Mouse (Mus musculus) ES-E14 (cell line): ENCODE data around the gene Dnah14. TPM values are rescaled to one million over a fixed set of nuclear protein-coding genes. Genes with fewer than 3 reads are reported as not detected.

Experiments
- DNase-seq: peaks from one replicate; pipeline ENCODE4 v3.0.0-alpha.2; 2013; ENCODE audit warnings: low read depth, low spot score
- H3K27ac ChIP-seq: 2 replicates; pipeline ENCODE4 v1.5.1; 2012; ENCODE audit warnings: low read depth, mild to moderate bottlenecking, low read length, moderate library complexity, mixed read lengths; ENCODE audit not compliant: poor library complexity, insufficient read depth, severe bottlenecking
- H3K36me3 ChIP-seq: 2 replicates; pipeline ENCODE4 v1.6.1; 2012; ENCODE audit warnings: mild to moderate bottlenecking, low read length, moderate library complexity, mixed read lengths; ENCODE audit not compliant: control insufficient read depth, poor library complexity, insufficient read depth, severe bottlenecking
- H3K4me1 ChIP-seq, 2 experiments: fragments of 150-350 bp in 1 of 2; sonication (generic) in 1 of 2; 2 replicates each; pipeline ENCODE4 v1.6.1; 2012; ENCODE audit warnings: low read length in 2 of 2, mild to moderate bottlenecking in 1 of 2, mixed read lengths in 1 of 2; ENCODE audit not compliant: control insufficient read depth in 2 of 2, insufficient read depth in 2 of 2, poor library complexity in 1 of 2
- H3K4me3 ChIP-seq, 2 experiments: fragments of 150-350 bp in 1 of 2; sonication (generic) in 1 of 2; 2 replicates each; pipeline ENCODE4 v1.5.1; 2012; ENCODE audit warnings: low read length in 2 of 2, low read depth in 1 of 2, mild to moderate bottlenecking in 1 of 2, mixed read lengths in 1 of 2; ENCODE audit not compliant: insufficient read depth in 1 of 2, poor library complexity in 1 of 2, severe bottlenecking in 1 of 2
- H3K9ac ChIP-seq: 2 replicates; pipeline ENCODE4 v1.6.1; 2012; ENCODE audit warnings: low read depth, mild to moderate bottlenecking, low read length, mixed read lengths; ENCODE audit not compliant: poor library complexity, insufficient read depth, severe bottlenecking
- H3K9me3 ChIP-seq: fragments of 150-350 bp; sonication (generic); 2 replicates; pipeline ENCODE4 v1.6.1; 2012; ENCODE audit warnings: low read depth, mild to moderate bottlenecking, low read length; ENCODE audit not compliant: control insufficient read depth, insufficient read depth
- CHD2 ChIP-seq: IDR thresholded peaks from 2 replicates; pipeline ENCODE4 v1.6.1; 2014; ENCODE audit warnings: mild to moderate bottlenecking, low read depth, low read length, inconsistent platforms
- HCFC1 ChIP-seq: IDR thresholded peaks from 2 replicates; pipeline ENCODE4 v1.6.1; 2012; ENCODE audit warnings: low read length, inconsistent platforms, borderline replicate concordance; ENCODE audit not compliant: insufficient read depth
- MAFK ChIP-seq: IDR thresholded peaks from 2 replicates; pipeline ENCODE4 v1.6.1; 2014; ENCODE audit warnings: mild to moderate bottlenecking, low read depth, low read length, inconsistent platforms; ENCODE audit not compliant: insufficient read depth
- ZC3H11A ChIP-seq: IDR thresholded peaks from 2 replicates; pipeline ENCODE4 v1.6.1; 2012; ENCODE audit warnings: low read depth, mild to moderate bottlenecking, inconsistent platforms, low read length, borderline replicate concordance
- ZNF384 ChIP-seq: IDR thresholded peaks from 2 replicates; pipeline ENCODE4 v1.6.1; 2012; ENCODE audit warnings: low read depth, low read length, inconsistent platforms
- in situ Hi-C, 2 experiments: fragments of 600-800 bp; cut with MboI; formaldehyde crosslinking; loops; one replicate each; pipeline ENCODE4 v1.15.1; 2025; ENCODE audit warnings: low sequenced_read_pairs in 2 of 2, inconsistent platforms in 1 of 2; ENCODE audit not compliant: unreplicated experiment in 2 of 2
- total RNA-seq: library from RNA; depleted of rRNA; stranded (reverse); fragments of 300-350 nt; gene quantifications from 2 replicates; pipeline ENCODE4 v1.2.3, GENCODE M21; 2012; rRNA removed

Gene Dnah14
- total RNA-seq, result 1.9 and 2.1 TPM in 2 replicates

DNA sequence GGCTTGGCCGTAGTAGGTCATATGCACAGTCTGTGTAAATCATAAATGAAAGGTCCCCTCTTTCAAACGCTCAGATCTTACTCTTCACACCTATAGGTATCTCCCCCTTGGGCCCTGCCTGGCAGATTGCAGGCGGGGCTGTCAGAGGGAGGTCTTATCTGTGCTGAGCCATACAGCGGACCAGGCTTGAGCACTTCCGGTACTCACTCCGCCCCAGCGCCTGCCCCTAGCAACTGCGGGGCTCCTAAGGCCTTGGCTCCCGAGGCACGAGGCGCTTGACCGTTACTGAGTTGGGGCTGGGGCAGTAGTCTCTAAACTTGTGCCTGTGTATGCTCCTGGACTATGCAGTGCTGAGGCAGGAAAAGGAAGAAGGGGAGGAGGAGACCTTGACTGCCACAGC, at the start of gene Dnah14:
TSS of gene Dnah14 (plus strand) at position 238 of the 400 bp plus-strand sequence.
- no peak within 1 kb of the TSS for H3K9ac ChIP-seq
- no peak within 1 kb of the TSS for H3K4me3 ChIP-seq
- H3K4me1 ChIP-seq, result no peaks in the 10 kb centered on the region
- no peak within 1 kb of the TSS for H3K27ac ChIP-seq
- in situ Hi-C loops, result no loop called here
- no peak for TF ChIP-seq CHD2
- no peak for TF ChIP-seq ZC3H11A
- no peak for TF ChIP-seq MAFK
- TF ChIP-seq HCFC1, result no peak
- TF ChIP-seq ZNF384, result no peak
- DNase-seq, result no peak
- H3K9me3 ChIP-seq, result no peaks in the 10 kb centered on the region
- H3K36me3 ChIP-seq, result no peaks in the 10 kb centered on the region

DNA sequence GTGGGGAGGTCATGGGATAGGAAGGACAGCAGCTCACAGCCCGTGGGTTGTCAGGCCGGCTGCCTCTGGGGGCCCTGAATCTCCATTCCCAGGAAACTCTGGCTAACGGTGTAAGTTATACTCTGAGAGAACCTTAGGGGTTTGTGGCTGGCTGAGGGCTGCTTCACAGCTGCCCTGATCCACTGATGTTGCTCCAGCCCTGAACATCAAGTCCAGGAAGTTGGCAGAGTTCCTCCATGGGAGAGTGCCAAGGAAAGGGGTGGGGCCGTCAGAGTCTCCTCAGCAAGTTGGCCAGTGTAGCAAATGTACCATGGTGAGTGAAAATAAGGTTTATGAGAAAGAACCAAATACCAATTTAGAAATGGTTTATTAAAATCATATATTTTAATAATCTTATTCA, 47.0 kb upstream of the Dnah14 start:
- H3K4me1 ChIP-seq, result no peaks in the 10 kb centered on the region
- no peak overlapping the region for H3K9ac ChIP-seq
- in situ Hi-C loops, result no loop called here
- no peak overlapping the region for H3K27ac ChIP-seq
- no peak for DNase-seq
- H3K36me3 ChIP-seq, result no peaks in the 10 kb centered on the region
- TF ChIP-seq MAFK (no peak), ZC3H11A (no peak), ZNF384 (no peak), CHD2 (no peak), HCFC1 (no peak)
- no peaks in the 10 kb centered on the region for H3K9me3 ChIP-seq
- no peak overlapping the region for H3K4me3 ChIP-seq

DNA sequence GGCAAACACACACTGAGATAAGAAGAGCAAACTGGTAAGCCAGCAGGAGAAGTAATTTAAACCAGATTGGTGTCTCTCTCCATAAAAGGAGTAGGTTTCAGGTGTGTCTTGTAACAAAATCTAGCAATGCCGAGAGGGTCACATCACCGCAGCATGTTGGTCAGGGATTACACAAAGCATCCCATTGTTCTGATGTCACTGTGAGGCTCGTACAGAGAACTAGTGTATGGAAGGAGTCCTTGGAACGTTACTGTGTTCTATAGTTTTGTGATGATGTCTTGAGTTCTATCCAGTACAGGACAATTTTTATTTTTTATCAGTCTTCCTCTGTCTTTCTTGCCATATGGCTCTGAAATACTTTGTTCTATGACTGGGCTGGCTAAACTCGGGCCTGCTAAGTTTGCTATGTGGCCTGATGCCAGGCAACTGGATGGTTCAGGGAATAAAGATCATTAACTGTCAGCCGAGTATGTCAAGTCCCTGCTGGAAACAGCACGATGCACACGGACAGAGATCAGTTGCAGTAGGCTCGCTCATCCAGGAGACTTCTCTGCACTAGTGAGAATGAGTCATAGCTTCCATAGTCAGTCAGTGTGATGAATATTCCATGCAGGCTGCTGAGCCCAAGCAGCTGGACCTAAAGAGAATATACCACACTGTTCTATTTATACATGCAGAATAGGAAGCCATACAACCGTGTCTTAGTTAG, 41.0 kb upstream of the Dnah14 start:
- TF ChIP-seq MAFK (no peak), HCFC1 (no peak)
- no peak for DNase-seq
- Histone ChIP-seq H3K9me3 (no peaks in the 10 kb centered on the region), H3K36me3 (no peaks in the 10 kb centered on the region), H3K9ac (no peak overlapping the region), H3K27ac (no peak overlapping the region), H3K4me1 (no peaks in the 10 kb centered on the region), H3K4me3 (no peak overlapping the region)
- in situ Hi-C loops, result no loop called here

DNA sequence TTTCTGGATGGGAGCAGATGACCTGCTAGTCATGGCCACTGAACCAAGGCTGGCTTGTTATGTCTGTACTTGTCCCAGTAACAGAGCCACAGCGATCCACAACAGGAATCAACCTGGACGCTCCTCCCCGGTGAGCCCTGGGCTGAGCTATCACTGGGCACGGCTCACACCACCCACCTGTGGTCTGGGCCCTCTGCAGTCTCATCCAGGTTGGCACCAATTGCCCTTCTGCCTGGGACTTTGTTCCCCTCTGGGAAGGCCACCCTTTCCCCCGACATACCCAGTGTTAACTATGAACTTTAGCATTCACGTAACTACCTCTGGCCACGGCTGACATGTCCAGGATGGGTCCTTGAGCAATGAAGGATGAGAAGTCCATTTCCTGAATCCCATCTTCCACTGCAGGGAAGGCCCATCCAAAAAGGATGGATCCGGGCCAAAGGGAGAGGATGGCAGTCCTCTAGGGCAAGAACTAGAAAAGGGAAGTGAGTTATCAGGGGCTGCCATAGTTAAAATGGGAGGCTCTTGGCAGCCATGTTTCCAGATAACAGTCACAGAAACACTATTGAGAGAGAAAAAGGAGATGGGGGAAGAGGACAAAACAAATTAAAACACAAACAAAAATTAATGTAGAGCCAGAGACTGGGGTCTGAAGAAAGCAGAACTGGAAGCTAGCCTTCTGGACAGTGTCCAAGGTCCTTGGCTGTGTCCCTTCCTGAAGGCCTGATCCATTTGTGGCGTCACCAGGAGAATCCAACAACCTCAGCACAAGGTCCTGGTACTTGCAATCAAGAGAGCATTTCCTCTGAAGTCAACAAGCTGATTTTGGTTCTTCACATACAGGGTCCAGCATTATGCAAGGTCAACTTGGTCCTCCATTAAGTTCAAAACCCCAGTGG, 38.5 kb upstream of the Dnah14 start:
- H3K36me3 ChIP-seq, result no peaks in the 10 kb centered on the region
- no peak for DNase-seq
- in situ Hi-C loops, result no loop called here
- H3K4me3 ChIP-seq, result no peak overlapping the region
- H3K9me3 ChIP-seq, result no peaks in the 10 kb centered on the region
- H3K4me1 ChIP-seq, result no peaks in the 10 kb centered on the region
- H3K27ac ChIP-seq, result no peak overlapping the region
- TF ChIP-seq HCFC1 (no peak), ZNF384 (no peak)
- H3K9ac ChIP-seq, result no peak overlapping the region
